Mouse (Mus musculus): ENCODE data around the gene Lama5. TPM values are rescaled to one million over a fixed set of nuclear protein-coding genes. Genes with fewer than 3 reads are reported as not detected.
A peak's percentile ranks its signal among the peaks of the same experiment; 100 is the strongest.

The Lama5 gene
- total RNA-seq, 1 experiment from 2014 or later: 0.20 TPM

DNA sequence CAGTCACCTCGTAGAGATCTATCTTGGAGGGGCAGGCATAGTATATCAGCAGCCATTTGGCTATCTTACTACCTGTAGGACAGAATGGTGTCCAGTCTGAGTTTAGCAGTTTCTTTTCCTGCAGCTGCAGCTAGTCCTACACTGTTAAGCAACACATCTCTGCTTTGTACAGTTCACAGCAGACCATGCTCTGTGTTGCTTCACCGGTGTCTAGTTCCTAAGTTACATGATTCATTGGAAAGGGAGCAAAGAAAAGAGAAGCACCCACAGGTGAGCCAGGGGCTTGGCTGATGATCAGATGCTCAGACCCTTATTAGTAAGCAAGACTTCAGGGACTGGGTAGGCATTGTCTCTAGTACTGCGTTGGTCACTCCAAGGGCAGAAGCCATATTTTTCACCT is 91.7 kb downstream of the Lama5 start:
- no peak for ATAC-seq (replicated peaks in 1 of 2; ENCODE audit: insufficient read depth in 1 of 2, low FRiP score in 2 of 2, low TSS enrichment in 1 of 2, low read depth in 1 of 2, poor library complexity in 2 of 2, severe bottlenecking in 2 of 2)

DNA sequence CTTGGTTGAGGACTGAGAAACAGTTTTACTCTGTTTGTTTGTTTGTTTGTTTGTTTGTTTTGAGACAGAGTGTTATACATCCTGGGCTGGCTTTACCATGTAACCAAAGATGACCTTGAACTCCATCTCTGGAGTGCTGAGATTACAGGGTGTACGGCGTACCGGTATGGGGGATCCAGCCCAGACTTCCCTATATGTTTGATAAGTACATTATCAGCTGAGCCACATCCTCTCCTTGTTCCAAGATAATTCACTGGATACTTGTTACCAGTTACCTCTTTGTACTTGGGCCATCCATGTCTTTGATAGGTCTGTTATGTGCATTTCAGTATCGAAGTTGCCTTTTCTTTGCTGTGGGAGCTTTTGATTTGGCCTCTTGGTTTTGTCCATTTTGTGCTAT is 92.4 kb downstream of the Lama5 start:
- no peak for ATAC-seq (replicated peaks in 1 of 2; ENCODE audit: insufficient read depth in 1 of 2, low FRiP score in 2 of 2, low TSS enrichment in 1 of 2, low read depth in 1 of 2, poor library complexity in 2 of 2, severe bottlenecking in 2 of 2)

DNA sequence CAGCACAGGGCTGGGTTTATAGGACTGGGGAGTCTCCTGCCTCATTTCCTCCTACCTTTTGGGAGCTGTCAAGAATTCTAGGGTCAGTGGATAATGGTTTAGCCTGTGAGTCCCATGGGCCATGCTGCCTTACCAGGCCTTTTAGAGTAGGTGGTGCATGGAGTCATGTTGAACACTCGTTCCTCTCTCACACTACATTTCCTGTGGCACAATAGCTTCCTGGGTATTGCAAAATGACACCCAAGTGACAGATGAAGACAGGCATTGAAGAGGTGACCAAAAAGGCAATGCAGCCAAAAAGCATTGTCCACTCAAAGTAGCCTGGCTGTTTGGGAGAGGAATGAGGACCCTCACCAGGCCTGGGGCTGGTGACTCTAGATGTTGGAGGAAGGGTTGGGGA is 98.0 kb downstream of the Lama5 start:
- peak; percentile 25 to 68; a peak in 1 of 4 replicates for ATAC-seq (replicated peaks in 1 of 2; ENCODE audit: insufficient read depth in 1 of 2, low FRiP score in 2 of 2, low TSS enrichment in 1 of 2, low read depth in 1 of 2, poor library complexity in 2 of 2, severe bottlenecking in 2 of 2)

Other genes starting within 250 kb of the Lama5 start
- gene Taf4, start 249.2 kb downstream of the Lama5 start, total RNA-seq (2017): 20.1 and 20.9 TPM in 2 replicates
- 40.8 and 47.7 TPM in 2 replicates for gene Lsm14b, start 200.9 kb downstream of the Lama5 start, total RNA-seq (2017)
- 301 and 338 TPM in 2 replicates for gene Psma7, start 183.4 kb downstream of the Lama5 start, total RNA-seq (2017)
- gene Ss18l1, start 183.3 kb downstream of the Lama5 start, total RNA-seq (2017): 3.6 and 4.4 TPM in 2 replicates
- 17.3 and 22.5 TPM in 2 replicates for gene Mtg2, start 155.3 kb downstream of the Lama5 start, total RNA-seq (2017)
- not detected in 2 replicates for gene Hrh3, start 121.4 kb downstream of the Lama5 start, total RNA-seq (2017)
- gene Osbpl2, start 106.6 kb downstream of the Lama5 start, total RNA-seq (2017): 35.1 and 36.2 TPM in 2 replicates
- 35.0 and 45.6 TPM in 2 replicates for gene Adrm1, start 54.4 kb downstream of the Lama5 start, total RNA-seq (2017)
- gene Rps21, start 31.5 kb upstream of the Lama5 start, total RNA-seq (2017): 2,895 and 4,157 TPM in 2 replicates
- gene Cables2, start 47.6 kb upstream of the Lama5 start, total RNA-seq (2017): 9.8 and 16.8 TPM in 2 replicates
- not detected in 2 replicates for gene Rbbp8nl, start 64.0 kb upstream of the Lama5 start, total RNA-seq (2017)
- not detected in 2 replicates for gene Gata5, start 108.8 kb upstream of the Lama5 start, total RNA-seq (2017)
- 6.9 and 8.9 TPM in 2 replicates for gene Slco4a1, start 230.4 kb upstream of the Lama5 start, total RNA-seq (2017)